Mouse (Mus musculus) left cerebral cortex, postnatal 25 days (tissue): ENCODE results near the gene Fgf22. TPM values are rescaled to one million over a fixed set of nuclear protein-coding genes. Genes with fewer than 3 reads are reported as not detected.

Experiments
- DNase-seq, 2 experiments: peaks; one replicate each; pipeline ENCODE4 v3.0.0; 2022; ENCODE audit warnings: low spot score in 2 of 2, mixed read lengths in 1 of 2
- intact Hi-C: fragments of 180-260 bp; cut with DNase I; formaldehyde crosslinking; loops from one replicate; pipeline ENCODE4 v1.15.1; 2025
- total RNA-seq, 2 experiments: library from RNA; stranded (reverse); gene quantifications; 2 replicates each; pipeline ENCODE4 v1.2.3; 2021

Fgf22 gene
- total RNA-seq, 2 experiments from 2014 or later, result 2.8 to 4.0 TPM

GRCm38 (mm10) chr10:79806331-79806730 lies 51.5 kb downstream of the Fgf22 start:
- no peak for DNase-seq
- intact Hi-C loops, result no loop called here

- intact Hi-C loops, result no loop called here
- DNase-seq, result no peak
Observed at GRCm38 (mm10) chr10:79806972-79807371, 52.1 kb downstream of the Fgf22 start.

DNA sequence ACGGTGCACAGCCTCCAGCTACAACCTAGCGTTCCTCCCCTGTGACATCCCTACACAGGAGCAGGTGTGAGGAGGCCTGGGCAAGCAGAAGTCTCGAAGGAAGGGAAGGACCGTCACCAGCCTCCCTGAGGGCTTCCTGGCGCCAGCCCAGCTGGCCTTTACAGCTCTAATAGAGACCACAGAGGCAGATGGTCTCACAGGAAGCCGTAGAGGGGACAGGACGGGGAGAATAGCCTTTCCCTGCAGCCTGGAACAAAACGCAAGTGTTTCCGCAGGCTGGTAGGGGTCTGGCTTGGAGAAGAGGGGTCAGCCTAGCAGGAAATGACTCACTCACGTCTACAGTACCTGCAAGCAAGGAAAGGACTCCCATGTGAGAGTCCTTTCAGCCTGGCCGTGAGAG lies 53.0 kb downstream of the Fgf22 start:
- no peak for DNase-seq
- intact Hi-C loops, result no loop called here

Other genes with a start within 250 kb of the Fgf22 start
- 1 to 10 TPM; 2.3 to 4.3 TPM for gene Plpp2, start 221.3 kb upstream of the Fgf22 start, total RNA-seq
- gene Mier2, start 199.9 kb upstream of the Fgf22 start, total RNA-seq, result 10 to 100 TPM; 48.2 to 48.4 TPM
- gene Theg, start 167.7 kb upstream of the Fgf22 start, total RNA-seq, result not detected
- gene C2cd4c, start 141.1 kb upstream of the Fgf22 start, total RNA-seq, result 10 to 100 TPM; 15.2 to 18.6 TPM
- gene Shc2, start 117.2 kb upstream of the Fgf22 start, total RNA-seq, result 10 to 100 TPM; 42.2 to 44.4 TPM
- gene Odf3l2, start 109.3 kb upstream of the Fgf22 start, total RNA-seq, result under 1 TPM; 0.34 to 0.57 TPM
- gene Madcam1, start 90.5 kb upstream of the Fgf22 start, total RNA-seq, result not detected
- gene Tpgs1, start 85.7 kb upstream of the Fgf22 start, total RNA-seq, result 10 to 100 TPM; 82.0 to 82.8 TPM
- 10 to 100 TPM; 75.9 to 78.0 TPM for gene Cdc34, start 72.9 kb upstream of the Fgf22 start, total RNA-seq
- 1 to 10 TPM; 1.5 to 2.4 TPM for gene Gzmm, start 66.1 kb upstream of the Fgf22 start, total RNA-seq
- 100 to 1,000 TPM; 650 to 673 TPM for gene Bsg, start 50.6 kb upstream of the Fgf22 start, total RNA-seq
- gene Hcn2, start 38.4 kb upstream of the Fgf22 start, total RNA-seq, result 100 to 1,000 TPM; 111 to 123 TPM
- gene Polrmt, start 8.5 kb upstream of the Fgf22 start, total RNA-seq, result 10 to 100 TPM; 42.1 to 45.7 TPM
- 10 to 100 TPM; 90.9 to 96.0 TPM for gene Rnf126, start 11.9 kb downstream of the Fgf22 start, total RNA-seq
- 1 to 10 TPM; 2.2 to 2.4 TPM for gene Fstl3, start 22.2 kb downstream of the Fgf22 start, total RNA-seq
- 1 to 10 TPM in 1 of 2 experiments, under 1 TPM in 1; 0.62 to 1.1 TPM for gene Prss57, start 35.9 kb downstream of the Fgf22 start, total RNA-seq
- 100 to 1,000 TPM; 318 to 348 TPM for gene Palm, start 38.5 kb downstream of the Fgf22 start, total RNA-seq
- 1 to 10 TPM in 1 of 2 experiments, under 1 TPM in 1; 0.62 to 1.7 TPM for gene Misp, start 65.9 kb downstream of the Fgf22 start, total RNA-seq
- 10 to 100 TPM; 48.5 to 52.3 TPM for gene Ptbp1, start 99.4 kb downstream of the Fgf22 start, total RNA-seq
- 1 to 10 TPM; 1.4 to 2.4 TPM for gene Prtn3, start 119.4 kb downstream of the Fgf22 start, total RNA-seq
- gene Plppr3, start 119.6 kb downstream of the Fgf22 start, total RNA-seq, result 10 to 100 TPM; 51.1 to 53.3 TPM
- gene Elane, start 131.2 kb downstream of the Fgf22 start, total RNA-seq, result not detected
- not detected for gene Cfd, start 135.8 kb downstream of the Fgf22 start, total RNA-seq
- gene Med16, start 153.8 kb downstream of the Fgf22 start, total RNA-seq, result 10 to 100 TPM; 57.5 to 59.8 TPM
- gene Gm26602, start 155.8 kb downstream of the Fgf22 start, total RNA-seq, result not detected
- gene Kiss1r, start 161.9 kb downstream of the Fgf22 start, total RNA-seq, result 1 to 10 TPM; 7.1 to 7.8 TPM
- gene R3hdm4, start 166.1 kb downstream of the Fgf22 start, total RNA-seq, result 100 to 1,000 TPM; 366 to 394 TPM
- 1 to 10 TPM; 5.4 to 8.6 TPM for gene Arid3a, start 172.0 kb downstream of the Fgf22 start, total RNA-seq
- gene Wdr18, start 205.1 kb downstream of the Fgf22 start, total RNA-seq, result 10 to 100 TPM; 41.1 to 49.9 TPM
- under 1 TPM; 0.14 to 0.23 TPM for gene Grin3b, start 215.6 kb downstream of the Fgf22 start, total RNA-seq
- gene Tmem259, start 229.3 kb downstream of the Fgf22 start, total RNA-seq, result 100 to 1,000 TPM; 123 to 124 TPM
- 1 to 10 TPM; 6.0 to 8.2 TPM for gene Cnn2, start 233.5 kb downstream of the Fgf22 start, total RNA-seq
- 10 to 100 TPM; 10.9 to 12.3 TPM for gene Abca7, start 241.4 kb downstream of the Fgf22 start, total RNA-seq